Mouse (Mus musculus) cerebellum, adult 8-10 months (tissue): ENCODE measurements around the gene Prpf6.

Source experiments
- DNase-seq: peaks from one replicate; pipeline ENCODE4 v3.0.0; 2022

The Prpf6 gene

GRCm38 (mm10) chr2:181591528-181592085 lies at the start of gene Prpf6:
TSS of gene Prpf6 (plus strand) at chr2:181591868.
- peak; percentile 37 for DNase-seq

- no peak for DNase-seq
Measured at GRCm38 (mm10) chr2:181546142-181546541, 45.5 kb upstream of the Prpf6 start.

- DNase-seq = no peak
Measured at GRCm38 (mm10) chr2:181548227-181548626, 43.4 kb upstream of the Prpf6 start.

GRCm38 (mm10) chr2:181548682-181549081 lies 43.0 kb upstream of the Prpf6 start:
- no peak for DNase-seq

- no peak for DNase-seq
Measured at GRCm38 (mm10) chr2:181550233-181550632, 41.4 kb upstream of the Prpf6 start.

- no peak for DNase-seq
Measured at GRCm38 (mm10) chr2:181553772-181554171, 37.9 kb upstream of the Prpf6 start.

GRCm38 (mm10) chr2:181567338-181567737 lies 24.3 kb upstream of the Prpf6 start:
- DNase-seq = no peak

- no peak for DNase-seq
Measured at GRCm38 (mm10) chr2:181568272-181569008, 23.2 kb upstream of the Prpf6 start.

- DNase-seq = no peak
Measured at GRCm38 (mm10) chr2:181569856-181570255, 21.8 kb upstream of the Prpf6 start.

- DNase-seq = peak; percentile 39
Measured at GRCm38 (mm10) chr2:181570375-181570774, 21.3 kb upstream of the Prpf6 start.

GRCm38 (mm10) chr2:181570921-181571595 lies 20.6 kb upstream of the Prpf6 start:
- DNase-seq = peak; percentile 73

GRCm38 (mm10) chr2:181571941-181572670 lies 19.6 kb upstream of the Prpf6 start:
- DNase-seq = peak; percentile 42

- DNase-seq = peak; percentile 61
Measured at GRCm38 (mm10) chr2:181572921-181573920, 18.4 kb upstream of the Prpf6 start.

GRCm38 (mm10) chr2:181573961-181574360 lies 17.7 kb upstream of the Prpf6 start:
- DNase-seq = no peak

- DNase-seq = no peak
Measured at GRCm38 (mm10) chr2:181574921-181575545, 16.6 kb upstream of the Prpf6 start.

GRCm38 (mm10) chr2:181576613-181577012 lies 15.1 kb upstream of the Prpf6 start:
- no peak for DNase-seq

- no peak for DNase-seq
Measured at GRCm38 (mm10) chr2:181577126-181577525, 14.5 kb upstream of the Prpf6 start.

GRCm38 (mm10) chr2:181577981-181578581 lies 13.6 kb upstream of the Prpf6 start:
- peak; percentile 58 for DNase-seq

- peak; percentile 21 for DNase-seq
Measured at GRCm38 (mm10) chr2:181578790-181579618, 12.7 kb upstream of the Prpf6 start.

GRCm38 (mm10) chr2:181579681-181580080 lies 12.0 kb upstream of the Prpf6 start:
- DNase-seq = no peak
